Mouse (Mus musculus): ENCODE measurements around the gene Prpsap1.

DNA sequence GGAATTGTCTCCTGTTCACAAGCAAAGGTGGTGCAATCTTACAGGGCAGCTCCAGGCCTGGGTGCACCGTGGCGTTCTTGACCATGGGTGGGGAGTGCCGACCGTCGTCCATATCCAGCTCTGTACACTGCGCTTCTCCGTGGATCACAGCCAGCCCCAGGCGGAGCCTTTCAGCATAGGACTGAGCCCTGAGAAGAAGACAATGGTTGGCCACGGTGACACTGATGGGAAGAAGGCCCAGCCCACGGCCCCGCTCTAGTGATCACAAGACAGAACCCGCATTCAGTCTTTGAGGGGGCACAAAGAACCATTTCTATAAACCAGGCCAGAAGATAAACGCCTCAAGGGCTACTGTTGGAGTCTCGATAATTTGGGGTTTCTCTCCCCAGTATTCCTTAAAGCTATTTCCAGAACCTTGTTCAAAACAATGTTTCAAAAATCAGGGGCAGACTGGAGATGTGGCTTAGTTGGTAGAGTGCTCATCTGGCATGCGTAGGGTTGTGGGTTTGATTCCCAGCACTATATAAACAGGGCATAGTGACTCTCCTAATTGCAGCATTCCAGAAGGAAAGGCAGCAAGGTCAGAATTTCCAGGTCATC, 16.7 kb downstream of the Prpsap1 start:
- TF ChIP-seq POLR2A (IDR thresholded peaks at IDR 0.05; ENCODE audit: low read depth, low read length) (no peak), CTCF (conservative IDR thresholded peaks at IDR 0.05 in 1 of 2, IDR thresholded peaks at IDR 0.05 in 1 of 2; ENCODE audit: low read depth in 2 of 2, low read length in 2 of 2) (no peak), RAD21 (IDR thresholded peaks at IDR 0.05; ENCODE audit: low read depth, low read length) (no peak), KAT2A (IDR thresholded peaks at IDR 0.05; ENCODE audit: insufficient replicate concordance, low read length) (no peak), GABPA (IDR thresholded peaks at IDR 0.05; ENCODE audit: insufficient replicate concordance, low read depth, low read length) (no peak), SMC3 (IDR thresholded peaks at IDR 0.05; ENCODE audit: low read depth, low read length) (no peak), ZMIZ1 (IDR thresholded peaks at IDR 0.05; ENCODE audit: low read depth, low read length) (no peak), ZC3H11A (IDR thresholded peaks at IDR 0.05; ENCODE audit: low read depth, low read length) (no peak), EP300 (IDR thresholded peaks at IDR 0.05; ENCODE audit: low read length) (no peak), TCF12 (IDR thresholded peaks at IDR 0.05; ENCODE audit: low read depth, low read length) (no peak), USF1 (IDR thresholded peaks at IDR 0.05; ENCODE audit: low read depth, low read length) (no peak), BHLHE40 (IDR thresholded peaks at IDR 0.05; ENCODE audit: low read depth, low read length) (no peak)

All from CH12.LX (cell line).